Mouse (Mus musculus) monocyte, adult 2 months (primary cell): Measurements from ENCODE around the gene Tll1.

Experiments
- DNase-seq, 2 experiments: peaks; one replicate each; pipeline ENCODE4 v3.0.0; 2022; ENCODE audit warnings: low spot score in 2 of 2, low read depth in 1 of 2

Gene Tll1

GRCm38 (mm10) chr8:64206024-64206385 lies at the start of gene Tll1:
Gene Tll1, minus strand, starts transcription at chr8:64206271.
- DNase-seq: no peak

GRCm38 (mm10) chr8:64238645-64239044 lies 32.6 kb upstream of the Tll1 start:
- DNase-seq: no peak

GRCm38 (mm10) chr8:64221600-64221999 lies 15.5 kb upstream of the Tll1 start:
- no peak for DNase-seq

- no peak for DNase-seq
Observed at GRCm38 (mm10) chr8:64217644-64218043, 11.6 kb upstream of the Tll1 start.

- no peak for DNase-seq
Observed at GRCm38 (mm10) chr8:64216252-64216651, 10.2 kb upstream of the Tll1 start.

- DNase-seq: no peak
Observed at GRCm38 (mm10) chr8:64215374-64215773, 9.3 kb upstream of the Tll1 start.

- DNase-seq: no peak
Observed at GRCm38 (mm10) chr8:64214906-64215305, 8.8 kb upstream of the Tll1 start.

GRCm38 (mm10) chr8:64206411-64206861 lies 365 bp upstream of the Tll1 start:
- no peak for DNase-seq

- no peak for DNase-seq
Observed at GRCm38 (mm10) chr8:64205321-64206023, 599 bp downstream of the Tll1 start.

- no peak for DNase-seq
Observed at GRCm38 (mm10) chr8:64204801-64205311, 1.2 kb downstream of the Tll1 start.

GRCm38 (mm10) chr8:64204167-64204566 lies 1.9 kb downstream of the Tll1 start:
- DNase-seq: no peak

GRCm38 (mm10) chr8:64198326-64198725 lies 7.7 kb downstream of the Tll1 start:
- DNase-seq: no peak

GRCm38 (mm10) chr8:64193421-64193820 lies 12.7 kb downstream of the Tll1 start:
- no peak for DNase-seq

- no peak for DNase-seq
Observed at GRCm38 (mm10) chr8:64187881-64188280, 18.2 kb downstream of the Tll1 start.

GRCm38 (mm10) chr8:64176931-64177330 lies 29.1 kb downstream of the Tll1 start:
- DNase-seq: no peak

GRCm38 (mm10) chr8:64174916-64175315 lies 31.2 kb downstream of the Tll1 start:
- no peak for DNase-seq

GRCm38 (mm10) chr8:64173759-64174158 lies 32.3 kb downstream of the Tll1 start:
- no peak for DNase-seq

GRCm38 (mm10) chr8:64152899-64153891 lies 52.9 kb downstream of the Tll1 start:
- no peak for DNase-seq

- DNase-seq: no peak
Observed at GRCm38 (mm10) chr8:64152216-64152804, 53.8 kb downstream of the Tll1 start.

GRCm38 (mm10) chr8:64136593-64136992 lies 69.5 kb downstream of the Tll1 start:
- DNase-seq: no peak

GRCm38 (mm10) chr8:64107190-64107589 lies 98.9 kb downstream of the Tll1 start:
- DNase-seq: no peak
